Comparison of ENCODE assay signal across 8 mouse cellular contexts in genomic region chr14:37238632-37239032, GRCm38 (mm10).
DNase-seq lines count a peak whose midpoint lies in the region; ATAC-seq lines count a peak whose summit lies in the region.

No protein-coding gene starts in this region.

- H3K4me1 ChIP-seq in midbrain, embryonic 15.5 days = no peaks in the 10 kb centered on the region
- no peaks in the 10 kb centered on the region for H3K4me1 ChIP-seq in stomach, embryonic 16.5 days (ENCODE audit: control insufficient read depth, insufficient read depth, low read length)

- no peaks in the 10 kb centered on the region for H3K27me3 ChIP-seq in midbrain, embryonic 15.5 days (replicated peaks)
- no peaks in the 10 kb centered on the region for H3K27me3 ChIP-seq in stomach, embryonic 16.5 days (ENCODE audit: control insufficient read depth, insufficient read depth, low read length)

- H3K27ac ChIP-seq in midbrain, embryonic 15.5 days = no peak overlapping the region
- no peak overlapping the region for H3K27ac ChIP-seq in stomach, embryonic 16.5 days (ENCODE audit: low read length)

- peak; percentile 97 for ATAC-seq in midbrain, embryonic 15.5 days (replicated peaks)
- 0 out of 2 replicates have a peak, but pooled peaks have one; percentile 25 for ATAC-seq in stomach, embryonic 16.5 days (ENCODE audit: insufficient read depth, low FRiP score)

- H3K4me2 ChIP-seq in midbrain, embryonic 15.5 days = no peak overlapping the region
- no peak overlapping the region for H3K4me2 ChIP-seq in stomach, embryonic 16.5 days (ENCODE audit: low read depth, low read length)

- H3K4me3 ChIP-seq in midbrain, embryonic 15.5 days = no peak overlapping the region
- H3K4me3 ChIP-seq in stomach, embryonic 16.5 days (replicated peaks; ENCODE audit: low read length) = no peak overlapping the region

- intact Hi-C loops in left cerebral cortex, postnatal 36 days (cut with DNase I) = no loop called here

- H3K9ac ChIP-seq in midbrain, embryonic 15.5 days = no peak overlapping the region
- H3K9ac ChIP-seq in stomach, embryonic 16.5 days (ENCODE audit: low read length) = no peak overlapping the region

- DNase-seq in spleen, adult 18-20 months = peak; percentile 38 to 47
- no peak for DNase-seq in spleen, adult 12 weeks (ENCODE audit: low spot score)
- DNase-seq in embryo, embryonic 11.5 days (ENCODE audit: low read depth, low spot score) = peak; percentile 59
- peak; percentile 55 to 59 for DNase-seq in heart, adult 18-20 months
- DNase-seq in kidney, adult 18-20 months = peak; percentile 44
- peak; percentile 45 to 47 for DNase-seq in left cerebral cortex, postnatal 36 days (ENCODE audit: low spot score in 2 of 2)

- 37% methylated on average over 4 of the region's 4 CpGs for WGBS in midbrain, embryonic 15.5 days
- 30% methylated on average over 4 of the region's 4 CpGs for WGBS in stomach, embryonic 16.5 days

- no peaks in the 10 kb centered on the region for H3K9me3 ChIP-seq in midbrain, embryonic 15.5 days
- H3K9me3 ChIP-seq in stomach, embryonic 16.5 days (replicated peaks; ENCODE audit: control insufficient read depth, low read length) = no peaks in the 10 kb centered on the region

- H3K36me3 ChIP-seq in midbrain, embryonic 15.5 days (replicated peaks) = no peaks in the 10 kb centered on the region
- no peaks in the 10 kb centered on the region for H3K36me3 ChIP-seq in stomach, embryonic 16.5 days (ENCODE audit: control insufficient read depth, insufficient read depth, low read length)
